Mouse (Mus musculus) CD4-positive, CD25-positive, alpha-beta regulatory T cell, adult 4 months (primary cell): ENCODE results near the gene Zfpm1. TPM values are rescaled to one million over a fixed set of nuclear protein-coding genes. Genes with fewer than 3 reads are reported as not detected.

ENCODE experiments used
- ATAC-seq: one replicate; pipeline ENCODE4 v1.8.0; 2017
- polyA plus RNA-seq, 2 experiments: library from polyadenylated mRNA; unstranded; fragments of 100-300 nt; shearing (Covaris generic); gene quantifications; one replicate each; pipeline ENCODE4 v1.2.1; 2017

Gene Zfpm1
- polyA plus RNA-seq, 2 experiments from 2014 or later = 0.46 to 0.82 TPM

DNA sequence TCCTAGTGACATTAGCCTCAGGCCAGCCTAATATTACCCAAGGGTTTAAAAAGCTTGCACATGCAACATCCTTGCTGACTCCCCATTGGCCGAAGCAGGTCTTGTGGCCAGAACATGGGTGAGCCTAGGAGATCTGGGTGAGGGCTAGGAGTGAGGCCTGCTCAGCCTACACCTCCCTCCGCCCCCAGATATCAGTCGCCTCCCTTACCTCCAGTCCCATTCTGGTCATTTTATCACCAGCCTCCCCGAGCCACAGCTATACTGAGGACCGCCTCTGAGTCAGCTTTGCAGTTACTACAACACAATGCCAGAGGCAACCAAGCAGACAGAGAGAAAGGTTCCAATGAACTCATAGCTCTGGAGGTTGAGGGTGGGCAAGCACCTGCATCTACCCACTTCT lies 5.6 kb upstream of the Zfpm1 start:
- ATAC-seq = no peak

DNA sequence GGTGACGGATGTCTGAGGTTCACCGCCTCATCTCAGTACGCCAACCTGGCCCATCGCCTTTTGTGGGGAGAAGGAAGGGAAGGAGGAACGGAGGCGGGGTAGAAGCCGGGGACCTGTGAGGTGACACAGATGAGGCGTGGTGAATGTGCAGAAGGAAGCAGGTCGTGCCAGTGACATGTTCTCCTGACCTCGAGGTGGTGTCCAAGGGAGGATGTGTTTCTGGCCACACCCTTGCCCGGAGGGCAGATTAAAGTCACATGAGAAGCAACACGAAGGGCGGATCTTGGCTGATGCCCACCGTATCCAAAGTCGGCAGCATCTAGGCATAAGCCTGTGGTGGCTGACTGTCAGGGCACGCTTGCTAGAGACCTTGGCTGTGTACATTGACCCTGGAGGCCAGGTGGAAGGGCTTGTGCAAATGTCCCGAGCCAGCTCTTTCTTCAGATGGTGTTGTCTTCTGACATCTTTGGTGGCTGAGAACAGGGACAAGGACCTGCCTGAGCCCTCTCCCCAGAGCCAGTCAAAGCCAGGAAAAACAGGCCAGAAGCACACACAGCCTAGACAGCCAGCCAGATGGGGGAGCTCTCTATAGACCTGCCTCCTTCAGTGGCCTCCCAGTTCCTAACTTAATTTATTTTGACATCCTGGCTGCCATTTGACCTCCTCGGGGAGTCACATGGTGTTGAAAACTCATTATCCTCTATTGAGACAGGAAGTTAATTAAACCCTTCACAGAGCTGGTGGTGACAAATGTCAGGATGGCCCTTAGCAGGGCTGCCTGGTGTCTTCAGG lies 4.5 kb upstream of the Zfpm1 start:
- no peak for ATAC-seq

DNA sequence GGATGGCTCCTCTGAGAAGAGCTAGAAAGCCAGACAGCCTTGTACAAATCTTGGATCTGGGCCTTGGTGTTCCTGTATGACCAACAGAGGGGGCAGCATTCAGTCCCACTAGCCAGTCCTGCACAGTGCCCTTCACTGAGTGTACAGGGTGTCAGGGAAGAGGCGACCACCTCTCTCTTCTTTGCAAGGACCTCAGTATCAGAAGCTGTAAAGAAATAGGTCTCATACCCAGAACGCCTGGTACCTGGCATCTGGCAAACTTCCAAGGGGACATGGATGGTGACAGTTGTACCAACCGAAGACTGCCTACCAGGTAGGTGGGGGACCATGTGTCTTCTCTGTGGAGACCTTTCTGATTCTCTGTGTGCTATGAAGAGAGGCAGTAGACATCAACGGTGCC lies 1.8 kb upstream of the Zfpm1 start:
- no peak for ATAC-seq

DNA sequence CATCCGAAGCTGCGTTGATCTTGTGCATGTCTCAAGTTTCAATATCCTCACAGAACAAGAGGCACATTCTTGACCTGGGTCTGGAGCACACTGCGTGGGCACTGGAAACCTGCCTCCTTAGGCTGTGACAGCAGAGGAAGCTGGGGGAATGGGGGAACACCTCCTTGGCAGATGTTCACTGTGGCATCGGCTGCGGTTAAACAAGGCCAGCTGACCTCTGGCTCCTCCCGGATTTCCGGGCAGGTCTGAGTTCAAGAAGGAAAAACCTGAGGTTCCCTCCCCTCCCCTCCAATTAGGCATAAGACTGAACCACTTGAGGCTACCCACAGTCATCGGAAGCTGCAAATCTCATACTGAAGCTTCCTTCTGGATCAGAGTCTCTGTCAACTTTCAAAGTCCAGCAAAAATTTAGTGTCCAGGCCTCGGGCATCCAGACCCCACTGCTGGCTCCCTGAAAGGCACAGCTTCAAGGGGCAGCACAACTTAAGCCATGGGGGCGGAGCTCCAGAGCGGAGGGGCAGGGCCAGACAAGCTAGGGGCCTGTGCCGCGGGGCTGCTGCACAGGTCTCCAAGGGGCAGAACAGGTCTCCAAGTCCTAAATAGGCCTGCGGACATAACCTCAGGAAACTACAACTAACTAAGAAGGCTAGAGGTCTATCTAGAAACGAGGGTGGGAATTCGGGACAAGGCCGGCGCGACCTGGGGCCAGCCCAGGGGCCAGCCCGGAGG lies 1.2 kb upstream of the Zfpm1 start:
- ATAC-seq = no peak

DNA sequence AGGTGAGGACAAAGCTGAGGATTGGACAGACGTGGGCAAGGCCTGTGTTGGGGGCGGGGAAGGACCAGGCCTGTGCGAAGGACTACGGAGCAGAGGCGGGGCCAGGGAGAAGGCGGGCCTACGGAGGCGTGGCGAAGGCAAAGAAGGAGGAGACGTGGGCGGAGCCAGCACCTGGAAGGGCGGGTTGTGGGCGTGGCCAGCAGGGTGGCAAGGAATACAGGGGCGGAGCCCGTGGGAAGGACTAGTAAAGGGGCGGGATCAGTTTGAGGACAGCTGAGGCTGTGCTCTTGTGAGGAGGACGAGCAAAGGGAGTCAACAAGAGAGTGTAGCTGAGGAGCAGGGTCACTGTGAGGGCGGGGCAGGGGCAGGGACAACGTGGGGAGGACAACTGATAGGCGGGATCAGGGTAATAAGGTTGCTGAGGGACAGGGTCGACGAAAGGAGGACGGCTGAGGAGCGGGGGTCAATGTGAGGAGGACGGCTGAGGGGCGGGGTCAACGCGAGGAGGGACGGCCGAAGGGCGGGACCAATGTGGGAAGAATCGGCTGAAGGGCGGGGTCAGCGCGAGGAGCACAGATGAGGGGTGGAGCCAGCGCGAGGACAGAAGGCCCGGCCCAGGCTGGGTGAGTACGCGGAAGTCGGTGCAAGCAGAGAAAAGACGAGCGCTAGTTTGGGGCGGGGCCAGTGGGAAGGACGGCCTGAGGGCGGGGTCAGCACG lies 465 bp upstream of the Zfpm1 start:
- peak; percentile 79 for ATAC-seq

DNA sequence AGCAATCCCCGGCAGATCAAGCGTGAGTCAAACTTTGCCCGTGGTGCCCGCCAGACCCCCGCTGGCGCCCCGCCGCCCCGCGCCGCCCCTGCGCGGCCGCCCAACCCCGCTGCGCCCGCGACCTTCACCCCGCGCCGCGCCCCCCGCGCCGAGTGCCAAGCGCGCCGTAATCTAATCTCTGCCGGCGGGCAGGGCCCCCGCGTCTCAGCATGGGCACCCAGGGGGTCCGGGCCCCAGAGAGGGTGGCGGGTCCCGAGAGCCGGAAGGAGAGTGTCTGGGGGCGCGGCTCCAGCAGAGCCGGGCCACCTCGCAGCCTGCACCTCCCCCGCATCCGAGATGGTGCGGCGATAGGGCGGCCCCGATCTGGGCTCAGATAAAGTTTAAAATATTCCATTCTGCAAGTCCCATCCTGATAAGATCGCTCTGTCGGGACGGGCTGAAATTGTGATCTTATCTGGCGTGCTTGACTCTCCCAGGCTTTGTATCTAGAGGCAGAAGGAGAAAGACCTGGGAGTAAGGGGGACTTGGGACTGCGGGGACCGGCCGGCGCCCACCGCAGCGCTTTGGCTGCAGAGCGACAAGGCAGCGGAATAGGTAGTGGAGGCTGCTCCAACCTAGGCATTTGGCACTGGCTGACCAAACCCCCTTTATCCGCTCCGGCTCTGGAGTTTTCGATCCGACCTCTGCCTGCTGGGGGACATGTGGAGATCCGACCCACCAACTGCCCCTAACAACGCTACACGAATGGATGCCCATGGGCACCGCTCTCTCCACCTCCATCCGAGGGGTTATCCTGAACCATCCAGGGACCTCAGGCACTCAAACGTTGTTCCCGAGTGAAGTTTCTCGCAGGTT lies 787 bp downstream of the Zfpm1 start:
- ATAC-seq = no peak

DNA sequence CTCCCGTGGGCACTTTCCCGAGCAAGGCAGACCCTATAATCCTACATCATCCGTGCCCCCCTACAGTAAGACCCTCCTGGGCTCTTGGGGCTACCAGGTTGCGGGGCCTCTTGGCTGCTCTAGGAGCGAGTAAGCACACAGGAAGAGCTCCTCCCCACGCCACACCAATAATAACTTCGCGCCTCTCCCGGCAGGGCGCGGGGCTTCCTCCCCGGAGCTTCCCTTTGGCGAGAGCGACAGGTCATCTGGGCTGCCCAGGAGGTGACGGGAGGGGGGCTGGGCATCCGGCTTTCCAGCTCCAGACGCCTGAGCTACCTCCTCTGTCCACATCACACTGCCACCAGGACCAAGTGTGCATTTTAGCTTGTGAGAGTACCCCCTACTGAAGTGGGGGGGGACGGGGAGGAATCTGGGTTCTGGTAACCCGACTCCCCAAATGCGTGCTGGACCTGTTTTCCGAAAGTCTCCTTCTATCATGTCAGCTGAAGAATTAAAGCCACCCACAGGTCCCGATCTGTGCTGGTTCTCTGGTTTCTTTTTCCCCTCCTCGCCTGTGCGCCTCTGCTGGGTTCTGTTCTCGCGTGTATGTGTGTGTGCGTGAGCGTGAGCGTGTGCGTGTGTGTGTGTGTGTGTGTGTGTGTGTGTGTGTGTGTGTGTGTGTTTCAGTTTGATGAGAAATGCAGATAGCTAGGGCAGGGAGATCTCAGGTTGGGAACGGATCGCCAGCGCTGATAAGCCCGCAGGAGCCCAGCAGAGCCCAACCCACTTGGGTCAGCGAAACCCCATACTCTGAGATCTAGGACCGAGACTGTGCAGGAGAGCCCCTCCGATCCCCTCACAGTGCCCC lies 1.6 kb downstream of the Zfpm1 start:
- no peak for ATAC-seq

DNA sequence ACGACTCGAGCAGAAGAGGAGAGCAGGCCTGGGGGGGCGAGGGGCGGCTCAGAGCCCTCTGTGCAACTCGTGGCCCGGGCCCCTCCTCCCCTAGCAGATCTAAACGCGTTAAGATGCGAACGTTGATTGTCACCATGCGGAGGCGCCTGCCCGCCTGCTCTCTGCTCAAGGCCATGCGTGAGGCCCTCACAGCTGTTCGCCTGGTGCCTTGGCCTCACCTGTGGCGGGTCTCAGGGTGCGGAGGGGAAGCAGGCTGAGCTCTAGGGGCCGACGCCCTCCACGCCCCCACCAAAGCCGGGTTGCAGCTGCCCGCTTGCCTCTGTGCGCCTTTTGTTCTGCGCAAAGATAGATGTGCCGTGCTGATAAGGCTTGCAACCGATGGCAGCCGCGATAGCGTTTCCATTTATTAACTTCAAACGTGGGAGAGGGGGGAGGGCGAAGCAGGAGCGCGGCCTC lies 2.3 kb downstream of the Zfpm1 start:
- ATAC-seq = peak; percentile 5

DNA sequence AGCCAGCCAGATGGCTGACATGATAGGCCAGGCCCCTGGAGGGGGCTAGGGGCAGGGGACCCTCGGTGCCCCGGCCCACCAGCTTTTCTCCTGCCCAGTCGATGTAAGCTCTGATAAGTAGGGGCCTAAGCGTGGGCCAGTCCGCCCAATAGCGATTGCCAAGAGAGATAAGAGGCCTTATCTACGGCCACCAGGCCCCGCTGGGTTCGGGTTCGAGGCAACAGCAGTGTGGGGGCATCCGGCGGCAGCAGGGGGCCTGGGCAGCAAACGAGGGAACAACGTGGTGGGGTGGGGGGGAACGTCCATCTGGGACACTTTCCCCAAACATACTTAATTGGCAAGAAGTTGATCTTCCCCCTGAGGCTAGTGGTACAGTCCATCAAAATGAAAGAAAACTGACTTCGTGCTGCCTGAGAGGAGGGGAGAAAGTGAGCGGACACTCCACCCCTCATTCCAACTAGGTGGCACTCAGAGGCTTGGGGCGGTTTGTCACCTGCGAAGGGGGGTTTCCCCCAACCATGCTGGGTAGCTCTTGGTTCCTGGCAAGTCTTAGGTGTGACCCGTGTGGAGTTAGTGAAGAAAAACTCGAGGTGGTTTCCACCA lies 2.8 kb downstream of the Zfpm1 start:
- ATAC-seq = peak; percentile 20

DNA sequence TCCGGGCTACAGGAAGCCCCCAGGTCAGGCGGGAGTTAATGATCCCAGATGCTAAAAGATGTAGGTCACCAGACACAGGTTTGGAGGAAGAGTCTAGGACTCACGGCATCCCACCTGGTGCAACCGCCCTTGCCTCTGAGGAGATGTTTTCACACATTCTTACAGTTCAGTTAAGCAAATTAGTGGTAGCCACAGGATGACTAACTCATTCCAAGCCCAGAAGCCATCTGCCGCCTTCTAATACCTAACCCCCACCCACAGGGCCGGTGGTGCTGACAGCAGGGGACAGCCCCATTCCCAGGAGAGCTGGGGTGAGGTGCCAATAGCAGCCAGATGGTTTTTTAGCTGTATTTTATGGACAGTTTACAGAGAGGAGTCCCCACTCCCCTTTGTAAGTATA lies 3.8 kb downstream of the Zfpm1 start:
- ATAC-seq = peak; percentile 4

DNA sequence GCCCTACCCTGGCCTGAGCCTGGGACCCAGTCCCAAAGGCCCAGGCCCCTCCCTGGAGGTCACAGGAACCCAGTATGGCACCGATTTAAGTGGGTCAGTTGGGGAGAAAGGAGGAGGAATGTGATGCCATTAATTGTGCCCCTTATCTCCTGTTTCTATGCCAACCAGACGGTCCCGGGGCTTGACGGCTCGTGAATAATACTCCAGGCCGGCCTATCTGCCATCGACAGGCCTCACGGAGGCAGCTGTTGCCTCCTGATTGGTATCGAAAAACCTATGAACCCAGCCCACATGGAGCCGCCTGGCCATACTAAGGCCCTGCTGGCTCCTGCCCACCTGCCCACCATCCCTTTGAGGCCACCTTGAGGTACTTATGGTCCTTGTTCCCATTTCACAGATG lies 5.0 kb downstream of the Zfpm1 start:
- ATAC-seq = no peak

DNA sequence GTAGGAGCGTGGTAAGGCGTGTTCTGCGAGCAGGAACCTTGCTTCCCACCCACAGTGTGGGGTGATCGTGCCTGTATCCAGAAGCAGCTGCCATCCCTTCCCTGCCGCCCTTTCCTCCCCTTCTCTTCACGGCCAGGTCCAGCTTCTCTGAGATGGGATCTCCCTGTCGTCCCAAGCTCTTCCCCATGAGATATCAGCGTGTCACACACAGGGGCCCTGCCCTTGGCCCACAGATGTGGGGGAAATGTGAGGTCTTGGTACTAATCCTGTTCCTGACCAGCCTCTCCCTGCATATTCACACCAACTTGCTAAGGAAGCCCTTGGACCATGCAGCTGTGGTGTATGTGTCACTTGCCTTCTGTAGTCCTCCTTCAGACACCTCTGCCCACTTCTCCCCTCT lies 5.8 kb downstream of the Zfpm1 start:
- ATAC-seq = no peak

DNA sequence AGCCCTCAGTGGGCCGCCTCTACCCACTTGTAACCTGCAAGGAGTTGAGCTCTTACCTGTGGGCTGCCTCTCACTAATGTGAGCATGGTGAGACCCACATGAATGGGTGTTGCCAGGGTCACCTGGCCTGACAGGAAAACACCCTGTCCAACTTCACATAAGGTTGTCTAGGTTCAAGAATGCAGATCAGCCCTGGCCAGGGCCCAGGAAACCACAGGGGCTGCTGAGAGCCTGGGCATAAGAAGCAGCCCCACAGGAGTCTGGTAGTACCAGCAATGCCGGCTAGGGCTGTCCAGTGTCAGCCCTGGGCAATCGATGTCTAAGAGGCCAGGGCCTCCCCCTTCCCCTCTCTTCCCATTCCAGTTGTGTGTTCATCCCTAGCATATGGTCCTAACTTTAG lies 6.4 kb downstream of the Zfpm1 start:
- ATAC-seq = no peak

DNA sequence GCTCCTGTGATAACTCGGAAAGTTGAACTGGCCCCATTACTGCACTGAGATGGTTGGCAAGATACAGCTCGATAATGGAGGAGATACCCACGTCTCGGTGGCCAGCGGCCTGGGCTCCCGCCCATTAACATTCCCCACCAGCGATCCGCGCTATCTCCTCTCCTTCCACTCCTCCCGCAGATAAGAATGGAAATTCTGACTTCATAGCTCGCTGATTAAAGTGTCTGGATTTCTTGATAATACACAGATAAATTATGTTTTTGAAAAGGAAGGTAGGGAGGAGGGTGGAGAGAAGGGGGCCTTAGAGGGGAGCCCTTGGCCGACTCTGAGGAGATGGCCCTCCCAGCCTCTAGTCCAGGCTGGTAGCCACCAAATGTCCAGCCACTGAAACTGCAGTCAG lies 9.1 kb downstream of the Zfpm1 start:
- no peak for ATAC-seq

DNA sequence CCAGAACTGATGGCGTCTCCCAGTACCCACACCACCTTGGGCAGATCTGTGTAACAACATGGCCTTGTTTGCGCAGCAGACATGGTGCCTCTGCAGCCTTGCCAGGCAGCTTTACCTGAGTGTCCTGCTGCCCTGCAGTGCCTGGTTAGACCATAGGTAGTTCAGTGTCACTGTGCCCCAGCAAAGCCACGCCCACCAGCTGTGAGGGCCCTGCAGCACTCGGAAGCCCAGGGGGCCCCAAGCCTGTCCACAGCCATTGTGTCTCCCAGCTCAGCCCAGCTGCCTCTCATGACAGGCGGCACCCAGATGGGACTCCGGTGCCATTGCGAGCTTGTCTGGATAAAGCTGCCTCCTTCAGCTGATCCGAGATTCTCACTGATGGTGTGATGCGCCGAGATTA lies 9.6 kb downstream of the Zfpm1 start:
- no peak for ATAC-seq

DNA sequence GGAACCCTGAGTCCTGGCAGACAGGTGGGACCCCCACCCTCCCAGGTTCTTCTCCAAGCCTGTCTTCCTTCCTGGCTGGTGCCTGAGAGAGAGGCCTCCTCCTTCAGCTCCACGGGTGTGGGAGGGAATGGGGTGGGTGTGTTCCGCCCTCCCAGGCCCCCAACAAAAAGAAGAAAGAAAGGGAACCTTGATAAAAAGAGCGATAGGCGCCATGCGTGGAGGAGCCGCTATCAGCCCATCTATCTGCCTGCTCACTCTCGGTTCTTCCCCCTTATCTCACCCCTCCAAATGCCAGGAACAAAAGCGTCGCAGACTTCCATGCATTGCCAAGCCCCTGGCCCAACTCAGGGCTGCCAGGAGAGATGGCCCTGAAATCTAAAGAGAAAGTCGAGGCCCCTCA lies 11.5 kb downstream of the Zfpm1 start:
- no peak for ATAC-seq

DNA sequence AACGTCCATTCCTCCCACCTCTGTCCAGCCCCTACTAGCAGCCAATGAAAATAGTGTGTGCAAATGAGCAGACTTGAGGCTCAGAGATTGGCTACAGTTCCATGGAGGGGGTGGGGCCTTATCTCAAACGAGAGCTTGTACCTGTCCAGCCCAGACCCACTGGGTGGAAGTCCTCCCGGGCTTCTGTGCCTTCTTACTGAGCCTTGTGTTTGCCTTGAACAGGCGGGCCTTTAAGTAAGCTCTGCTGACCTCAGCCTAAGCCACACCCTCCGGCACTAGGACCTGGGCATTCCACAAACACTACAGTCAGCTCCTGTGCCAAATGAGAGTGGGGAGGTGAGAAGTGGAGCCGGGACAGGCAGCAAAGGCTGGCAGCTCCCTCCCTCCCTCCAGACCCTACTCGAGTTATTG lies 12.3 kb downstream of the Zfpm1 start:
- ATAC-seq = no peak

DNA sequence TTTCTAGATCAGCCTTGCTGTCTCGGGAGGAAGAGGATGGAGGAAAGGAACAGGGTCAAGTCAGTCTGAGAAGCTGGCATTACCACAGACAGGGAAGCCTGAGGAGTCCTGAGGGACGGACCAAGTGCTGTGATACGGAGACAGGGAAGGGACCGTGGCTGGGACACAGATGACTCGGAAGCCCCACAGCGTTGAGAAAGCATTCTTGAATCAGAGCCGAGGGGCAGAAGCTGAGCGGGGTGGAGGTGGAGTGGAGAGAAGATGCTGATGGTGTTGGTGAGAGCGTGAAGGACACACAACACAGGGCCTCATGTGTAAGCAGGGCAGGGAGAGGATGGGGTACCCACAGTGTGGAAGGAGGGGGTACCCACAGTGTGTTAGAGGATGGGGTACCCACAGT lies 13.4 kb downstream of the Zfpm1 start:
- ATAC-seq = no peak

DNA sequence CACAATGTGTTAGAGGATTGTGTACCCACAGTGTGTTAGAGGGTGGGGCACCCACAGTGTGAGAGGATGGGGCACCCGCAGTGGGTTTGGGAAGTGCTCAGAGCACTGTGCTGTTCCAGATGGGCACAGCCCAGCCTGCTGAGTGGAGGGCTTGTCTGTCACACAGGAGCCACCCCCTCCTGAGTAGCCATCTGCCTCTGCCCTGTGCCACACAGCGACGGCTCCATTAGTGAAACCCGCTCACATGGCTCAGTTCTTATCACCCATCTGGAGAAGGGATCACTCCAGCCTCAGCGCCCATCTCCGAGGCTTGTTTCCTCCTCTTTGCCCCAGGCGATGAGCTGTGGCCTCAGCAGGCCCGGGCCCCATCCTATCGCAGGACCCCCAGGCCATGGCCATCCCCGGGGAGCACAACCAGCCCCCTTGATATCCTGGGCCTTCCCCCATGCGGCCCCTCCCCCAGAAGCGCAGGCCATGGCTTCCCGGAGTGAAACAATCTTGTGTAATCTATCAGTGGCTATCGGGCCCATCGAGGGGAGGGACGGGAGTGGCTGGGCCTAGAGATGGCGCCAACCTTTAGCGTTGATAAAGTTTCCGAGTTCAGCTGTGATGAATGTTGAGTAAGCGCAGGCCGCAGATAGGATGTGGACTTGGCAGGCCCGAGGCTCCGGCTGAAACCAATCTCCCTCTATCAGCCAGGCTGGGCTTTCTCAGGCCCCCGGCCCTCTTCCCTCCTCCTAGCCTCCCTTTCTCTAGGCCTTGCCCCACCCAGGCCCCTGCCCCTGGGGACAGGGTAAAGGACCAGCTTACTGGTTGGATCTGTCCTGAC lies 14.4 kb downstream of the Zfpm1 start:
- no peak for ATAC-seq

DNA sequence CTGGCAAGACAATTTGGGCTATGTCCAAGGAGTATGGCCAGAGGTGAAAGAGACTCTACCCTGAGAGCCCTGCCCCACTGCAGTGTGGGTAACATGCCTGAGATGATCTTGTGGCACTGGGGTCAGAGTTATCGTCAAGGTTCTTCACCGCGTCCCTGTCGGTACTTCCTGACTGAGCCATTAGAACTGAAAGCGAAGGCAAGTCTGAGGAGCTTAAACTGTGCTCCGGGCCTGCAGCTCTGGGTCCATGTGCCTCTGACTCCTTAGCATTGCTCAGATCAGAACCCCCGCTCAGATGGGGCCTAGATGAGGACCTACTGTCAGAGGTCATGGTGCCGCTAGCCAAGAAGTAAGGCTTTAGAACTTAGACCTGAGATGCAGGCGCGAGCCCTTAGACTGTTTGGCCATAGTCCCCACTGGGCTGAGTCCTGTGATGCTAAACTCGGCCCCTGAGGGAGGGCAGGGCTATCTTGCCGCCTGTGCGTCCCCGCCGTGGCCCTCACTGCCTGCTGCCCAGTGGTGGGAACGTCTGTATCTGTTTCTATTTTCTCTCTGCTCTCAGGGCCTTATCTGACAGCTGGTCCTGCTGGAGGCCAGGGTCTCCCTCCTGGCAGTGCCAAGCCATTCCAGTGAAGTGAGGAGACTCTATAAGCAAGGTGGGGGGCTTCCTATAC lies 17.8 kb downstream of the Zfpm1 start:
- peak; percentile 58 for ATAC-seq
